7 mouse cellular contexts compared by ENCODE assay signal in genomic region chr3:58525166-58525565, GRCm38 (mm10). TPM values are rescaled to one million over a fixed set of nuclear protein-coding genes. Genes with fewer than 3 reads are reported as not detected.
DNase-seq lines count a peak whose midpoint lies in the region; ATAC-seq and TF ChIP-seq lines count a peak whose summit lies in the region.

No protein-coding gene starts in this region.

- H3K4me2 ChIP-seq in forebrain, embryonic 15.5 days (replicated peaks): peak overlapping the region; percentile 84

- H3K27me3 ChIP-seq in forebrain, embryonic 15.5 days: no peaks in the 10 kb centered on the region

- WGBS in forebrain, embryonic 15.5 days: 0% methylated on average over 40 of the region's 40 CpGs

- peak overlapping the region; percentile 90 for H3K9ac ChIP-seq in forebrain, embryonic 15.5 days (replicated peaks)

- H3K9me3 ChIP-seq in forebrain, embryonic 15.5 days: no peaks in the 10 kb centered on the region

- peak overlapping the region; percentile 85 for H3K4me3 ChIP-seq in left cerebral cortex, adult 2 months
- peak overlapping the region; percentile 94 for H3K4me3 ChIP-seq in forebrain, embryonic 15.5 days

- peaks cover 28% of the 10 kb centered on the region for H3K36me3 ChIP-seq in forebrain, embryonic 15.5 days

- DNase-seq in left cerebral cortex, adult 2 months (ENCODE audit: extremely low spot score in 1 of 2, low spot score in 2 of 2): no peak
- no peak for DNase-seq in left cerebral cortex, postnatal 36 days (ENCODE audit: low spot score in 2 of 2)
- peak; percentile 9 for DNase-seq in brain, adult 2 months (ENCODE audit: low read depth, low spot score)
- peak; percentile 26 for DNase-seq in lung, postnatal 36 days
- no peak for DNase-seq in spleen, postnatal 10 days (ENCODE audit: low spot score in 2 of 2)
- no peak for DNase-seq in ovary, postnatal 14 days (ENCODE audit: low spot score)

- intact Hi-C loops in left cerebral cortex, adult 2 months (cut with DNase I): loop anchor here (1.0 to 10.0 kb wide), 3 partner anchors 52 to 680 kb away; partner anchors contain the start of genes Pfn2, Selenot and Tsc22d2
- intact Hi-C loops in left cerebral cortex, postnatal 36 days (cut with DNase I): loop anchor here (2.0 to 10.0 kb wide), 3 partner anchors 52 to 260 kb away; partner anchors contain the start of genes Selenot and Tsc22d2

- peaks cover 26% of the 10 kb centered on the region for H3K4me1 ChIP-seq in forebrain, embryonic 15.5 days

- no peak for TF ChIP-seq CTCF in left cerebral cortex, adult 2 months (IDR thresholded peaks at IDR 0.05)

- no peak; the same call in 1 of the 2 replicates for ATAC-seq in forebrain, embryonic 15.5 days (replicated peaks)

- peak overlapping the region; percentile 95 for H3K27ac ChIP-seq in left cerebral cortex, adult 2 months
- peak overlapping the region; percentile 89 for H3K27ac ChIP-seq in forebrain, embryonic 15.5 days (replicated peaks)

RNA-seq across cellular contexts. Expression of gene Eif2a, which starts 0.5 kb away (rescaled TPM):
- total RNA-seq in left cerebral cortex, adult 2 months (2021): 10 to 100 TPM; 40.5 to 43.3 TPM
- 10 to 100 TPM; 42.5 to 45.7 TPM for total RNA-seq in left cerebral cortex, postnatal 36 days (2021)
- 47.1 and 49.5 TPM in 2 replicates for polyA plus RNA-seq in forebrain, embryonic 15.5 days (2015; fragmentation: Nextera tagmentation; extraction: Ambion mirVana)

RNA-seq across cellular contexts. Expression of gene Serp1, which starts 0.5 kb away (rescaled TPM):
- total RNA-seq in left cerebral cortex, adult 2 months (2021): 10 to 100 TPM; 20.0 to 21.0 TPM
- total RNA-seq in left cerebral cortex, postnatal 36 days (2021): 10 to 100 TPM; 20.8 to 22.4 TPM
- 87.1 and 87.6 TPM in 2 replicates for polyA plus RNA-seq in forebrain, embryonic 15.5 days (2015; fragmentation: Nextera tagmentation; extraction: Ambion mirVana)

RNA-seq across cellular contexts. Expression of gene Selenot, which starts 51.3 kb away (rescaled TPM):
- 100 to 1,000 TPM; 140 to 144 TPM for total RNA-seq in left cerebral cortex, adult 2 months (2021)
- 100 to 1,000 TPM; 138 to 142 TPM for total RNA-seq in left cerebral cortex, postnatal 36 days (2021)
- 19.4 and 21.4 TPM in 2 replicates for polyA plus RNA-seq in forebrain, embryonic 15.5 days (2015; fragmentation: Nextera tagmentation; extraction: Ambion mirVana)

Comparison
In these comparisons a context has a peak if more than half of its experiments do, and no peak if none do; other contexts are left out.
1. DNase-seq: peak in brain, adult 2 months (single experiment) and lung, postnatal 36 days (single experiment); none in left cerebral cortex, adult 2 months (0 of 2), left cerebral cortex, postnatal 36 days (0 of 2), spleen, postnatal 10 days (0 of 2) and ovary, postnatal 14 days (single experiment).